Mouse (Mus musculus): ENCODE data around the gene Mgat4c.

Gene Mgat4c

DNA sequence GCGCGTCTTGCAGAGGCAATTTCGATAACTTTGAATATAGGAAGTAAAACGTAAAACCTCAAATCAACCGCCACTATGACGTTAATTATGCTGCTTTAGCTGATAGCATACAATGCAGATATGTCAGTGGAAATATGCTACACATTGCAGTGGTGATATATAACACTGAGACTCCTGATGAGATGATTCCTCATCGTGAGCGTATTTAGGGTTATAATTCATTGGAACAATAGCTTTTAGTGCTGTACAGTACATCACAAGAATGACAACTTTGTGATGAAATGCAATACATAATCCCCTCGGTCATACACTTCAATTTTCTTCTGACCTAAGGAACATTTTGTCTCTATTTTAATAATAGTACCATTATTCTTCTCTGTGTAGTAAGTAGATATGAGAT lies 564.0 kb downstream of the Mgat4c start:
- TF ChIP-seq GATA4 (IDR thresholded peaks at IDR 0.05; ENCODE audit: insufficient replicate concordance, low read length): no peak

DNA sequence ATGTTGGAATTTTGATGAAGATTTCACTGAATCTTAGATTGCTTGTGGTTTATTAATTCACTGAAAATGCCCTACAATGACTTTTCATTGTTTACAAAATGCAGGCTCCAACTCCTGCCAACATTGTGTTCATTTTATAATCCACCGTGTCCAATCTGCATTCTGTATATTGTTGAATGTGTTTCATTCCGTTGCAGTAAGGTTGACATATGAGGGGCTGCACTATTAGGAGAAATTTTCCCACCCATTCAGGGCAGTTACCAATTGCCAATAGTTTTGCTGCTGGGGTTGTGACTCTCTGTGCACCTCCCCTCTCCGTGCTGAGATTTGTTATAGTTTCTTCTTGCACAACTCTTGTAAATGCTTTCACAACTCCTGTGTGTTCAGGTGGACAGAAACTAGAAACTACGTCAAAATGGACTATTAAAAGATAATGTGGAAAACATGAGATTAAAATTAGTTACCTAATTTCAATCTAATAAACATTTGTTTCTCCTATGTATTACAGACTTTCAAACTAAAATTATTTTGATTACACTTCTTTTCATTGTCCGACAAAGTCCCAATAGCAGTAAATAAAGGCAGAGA lies 627.7 kb downstream of the Mgat4c start:
- no peak for TF ChIP-seq GATA4 (IDR thresholded peaks at IDR 0.05; ENCODE audit: insufficient replicate concordance, low read length)

DNA sequence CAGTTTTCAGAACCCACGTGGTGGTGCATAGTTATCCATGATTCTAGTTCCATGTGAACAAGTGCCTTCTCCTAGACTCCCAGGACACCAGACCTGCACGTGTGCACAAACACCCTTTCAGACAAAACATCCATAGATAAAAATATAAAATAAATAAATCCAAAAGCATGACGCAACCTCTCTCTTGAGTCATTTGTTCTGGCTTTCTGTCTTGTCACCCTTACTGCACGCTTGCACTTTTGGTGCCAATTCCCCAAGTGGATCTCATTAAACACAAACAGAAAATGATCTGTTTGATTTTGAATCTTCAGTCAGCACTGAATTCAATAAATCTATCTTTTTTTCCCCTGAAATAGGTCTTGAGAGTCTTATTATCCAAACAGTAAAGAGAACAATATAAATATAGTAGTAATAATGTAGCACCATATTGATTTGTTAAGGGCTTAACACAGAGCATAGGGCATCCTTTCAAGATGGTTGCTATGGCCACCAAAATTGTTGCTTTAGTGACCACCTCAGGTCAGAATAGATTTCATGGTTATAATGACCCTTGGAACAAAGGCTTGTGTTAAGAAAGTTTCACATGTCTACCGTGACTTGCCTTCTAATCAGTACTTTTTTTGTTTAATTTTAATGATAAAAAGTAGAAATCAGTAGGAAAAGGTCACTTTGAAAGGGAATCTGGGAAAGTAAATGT lies 684.5 kb downstream of the Mgat4c start:
- no peak for TF ChIP-seq GATA4 (IDR thresholded peaks at IDR 0.05; ENCODE audit: insufficient replicate concordance, low read length)

DNA sequence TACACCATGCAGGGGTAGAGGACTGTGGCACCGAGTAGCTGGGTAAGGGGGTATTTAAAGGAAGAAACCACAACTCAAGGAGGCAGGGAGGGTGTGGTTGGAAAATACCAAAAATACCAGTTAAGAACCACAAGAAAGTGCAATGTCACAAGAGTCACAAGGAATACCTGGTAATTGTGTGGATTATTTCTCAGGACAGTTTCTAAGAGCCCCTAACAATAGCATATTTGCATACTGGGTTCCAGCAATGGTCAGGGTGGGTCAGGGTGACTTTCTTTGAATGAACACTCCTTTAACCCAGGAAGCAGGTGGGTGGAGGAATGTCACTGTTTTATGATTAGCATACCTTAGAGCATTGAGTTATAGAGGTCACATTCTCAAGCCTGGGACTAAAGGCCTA lies 689.3 kb downstream of the Mgat4c start:
- TF ChIP-seq GATA4 (IDR thresholded peaks at IDR 0.05; ENCODE audit: insufficient replicate concordance, low read length): no peak

DNA sequence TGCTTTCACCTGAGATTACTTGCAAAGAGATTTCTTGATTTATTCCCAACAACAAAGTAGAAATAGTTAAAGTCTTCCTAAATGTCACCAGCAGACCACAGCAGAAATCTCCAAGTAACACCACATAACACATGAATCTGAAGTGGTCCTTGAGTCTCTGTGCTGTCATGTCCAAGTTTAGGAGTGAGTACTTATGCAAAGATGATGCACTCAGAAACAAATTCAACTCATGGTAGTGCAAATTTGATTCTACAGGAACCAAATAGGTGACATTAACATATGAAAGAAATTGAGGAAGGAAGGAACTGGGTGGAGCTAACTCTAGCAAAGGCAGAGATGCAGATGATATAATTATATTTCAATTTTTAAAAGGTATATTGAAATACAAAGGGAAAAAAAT lies 690.8 kb downstream of the Mgat4c start:
- TF ChIP-seq GATA4 (IDR thresholded peaks at IDR 0.05; ENCODE audit: insufficient replicate concordance, low read length): no peak

DNA sequence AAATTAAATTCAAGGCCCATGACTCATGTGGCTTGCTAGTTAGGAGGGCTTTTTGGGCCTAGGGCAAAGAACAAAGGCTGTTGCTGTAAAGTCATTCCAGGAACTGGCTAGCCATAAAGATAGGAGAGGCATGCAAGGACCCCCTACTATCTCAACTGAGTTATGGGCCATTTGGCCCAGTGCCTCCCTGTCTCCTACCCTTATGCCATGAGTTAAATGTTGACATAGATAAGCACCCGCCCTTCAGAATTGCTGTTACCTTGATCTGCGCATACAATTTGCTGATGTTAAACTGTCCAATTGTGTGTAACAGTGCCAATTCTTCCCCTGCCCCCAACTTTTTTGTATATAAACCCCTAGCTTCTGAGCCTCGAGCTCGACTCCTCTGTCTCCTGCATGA lies 692.8 kb downstream of the Mgat4c start:
- no peak for TF ChIP-seq GATA4 (IDR thresholded peaks at IDR 0.05; ENCODE audit: insufficient replicate concordance, low read length)

DNA sequence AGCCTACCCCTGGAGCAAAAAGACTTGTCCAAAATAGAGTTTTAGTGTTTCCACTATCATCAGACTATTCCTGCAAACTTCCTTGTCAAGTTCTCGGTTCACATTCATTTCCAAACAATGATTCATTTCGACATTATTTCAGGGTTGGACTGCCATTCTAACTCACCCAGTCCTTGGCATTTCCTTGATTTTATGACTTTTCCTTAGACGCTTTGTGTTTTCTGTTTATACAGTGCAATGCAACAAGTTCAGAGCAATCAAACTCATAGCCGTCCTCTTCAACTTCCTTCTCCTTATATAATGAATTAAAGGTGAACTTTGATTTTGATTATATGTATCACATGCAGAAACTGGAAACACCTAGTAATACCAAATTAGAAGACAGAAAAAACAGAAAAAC lies 696.1 kb downstream of the Mgat4c start:
- TF ChIP-seq GATA4 (IDR thresholded peaks at IDR 0.05; ENCODE audit: insufficient replicate concordance, low read length): no peak

DNA sequence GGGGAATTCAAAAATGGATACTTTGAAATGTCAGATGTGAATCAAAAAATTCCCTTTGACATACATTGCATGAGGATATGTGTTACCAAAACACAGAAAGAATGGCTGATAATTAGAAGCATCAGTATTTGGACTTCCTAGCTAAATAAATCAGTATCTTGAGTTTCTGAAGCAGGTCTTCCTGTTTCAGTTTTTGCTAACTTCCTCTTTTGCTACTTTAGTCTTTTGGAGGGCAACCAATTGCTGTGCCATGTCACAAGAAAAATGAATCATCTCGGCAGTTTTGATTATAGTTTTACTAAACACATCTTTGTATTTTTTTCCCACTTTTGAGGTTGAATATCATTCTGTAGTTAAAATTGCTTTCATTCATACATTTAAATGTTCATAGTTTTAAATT lies 707.9 kb downstream of the Mgat4c start:
- no peak for TF ChIP-seq GATA4 (IDR thresholded peaks at IDR 0.05; ENCODE audit: insufficient replicate concordance, low read length)

DNA sequence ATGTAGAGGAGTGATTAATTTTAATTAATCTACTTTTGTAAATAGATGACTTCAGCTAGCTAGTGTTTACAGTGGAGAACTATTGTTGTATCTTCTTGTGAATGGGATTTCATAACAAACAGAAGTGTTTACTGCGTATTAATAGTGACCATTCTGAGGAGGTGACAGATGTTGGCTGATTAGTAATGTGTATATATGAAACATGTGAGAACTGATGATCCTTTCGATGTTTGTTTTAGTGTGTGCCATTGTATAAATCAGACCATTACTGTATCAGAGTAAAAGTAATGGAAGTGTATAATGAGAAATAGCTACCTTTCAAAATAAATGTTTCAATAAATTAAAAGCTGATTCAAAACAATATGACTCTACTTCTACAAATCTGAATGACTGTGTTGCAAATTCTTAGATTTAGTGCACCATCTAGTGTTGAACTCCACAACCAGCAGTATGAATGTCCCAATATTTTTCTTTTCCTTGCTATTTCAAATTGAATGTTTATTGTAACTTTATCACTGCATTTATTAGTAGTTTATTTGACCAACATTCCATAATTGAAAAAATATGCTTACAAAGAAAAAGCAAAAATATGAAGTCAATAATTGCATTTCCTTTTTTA lies 736.5 kb downstream of the Mgat4c start:
- no peak for TF ChIP-seq GATA4 (IDR thresholded peaks at IDR 0.05; ENCODE audit: insufficient replicate concordance, low read length)

Measured in liver, adult (tissue).